Mouse (Mus musculus) CD4-positive, CD25-positive, alpha-beta regulatory T cell, adult 9 weeks (primary cell): ENCODE results near the gene Ptcra. TPM values are rescaled to one million over a fixed set of nuclear protein-coding genes. Genes with fewer than 3 reads are reported as not detected.

Experiments used
- polyA plus RNA-seq: library from polyadenylated mRNA; unstranded; fragments of 100-300 nt; shearing (Covaris generic); gene quantifications from one replicate; pipeline ENCODE4 v1.2.1, GENCODE M21; 2017

Gene Ptcra
- not detected for polyA plus RNA-seq

GRCm38 (mm10) chr17:46763544-46763943 is at the start of gene Ptcra:
Ptcra (minus strand) TSS chr17:46763712.

GRCm38 (mm10) chr17:46782341-46783221 is 19.1 kb upstream of the Ptcra start, which contains the start of gene Rpl7l1:
Rpl7l1 (minus strand) TSS chr17:46782672.

GRCm38 (mm10) chr17:46772404-46773277 is 9.1 kb upstream of the Ptcra start, which contains the start of gene 2310039H08Rik:
2310039H08Rik (plus strand) TSS chr17:46772635.

DNA sequence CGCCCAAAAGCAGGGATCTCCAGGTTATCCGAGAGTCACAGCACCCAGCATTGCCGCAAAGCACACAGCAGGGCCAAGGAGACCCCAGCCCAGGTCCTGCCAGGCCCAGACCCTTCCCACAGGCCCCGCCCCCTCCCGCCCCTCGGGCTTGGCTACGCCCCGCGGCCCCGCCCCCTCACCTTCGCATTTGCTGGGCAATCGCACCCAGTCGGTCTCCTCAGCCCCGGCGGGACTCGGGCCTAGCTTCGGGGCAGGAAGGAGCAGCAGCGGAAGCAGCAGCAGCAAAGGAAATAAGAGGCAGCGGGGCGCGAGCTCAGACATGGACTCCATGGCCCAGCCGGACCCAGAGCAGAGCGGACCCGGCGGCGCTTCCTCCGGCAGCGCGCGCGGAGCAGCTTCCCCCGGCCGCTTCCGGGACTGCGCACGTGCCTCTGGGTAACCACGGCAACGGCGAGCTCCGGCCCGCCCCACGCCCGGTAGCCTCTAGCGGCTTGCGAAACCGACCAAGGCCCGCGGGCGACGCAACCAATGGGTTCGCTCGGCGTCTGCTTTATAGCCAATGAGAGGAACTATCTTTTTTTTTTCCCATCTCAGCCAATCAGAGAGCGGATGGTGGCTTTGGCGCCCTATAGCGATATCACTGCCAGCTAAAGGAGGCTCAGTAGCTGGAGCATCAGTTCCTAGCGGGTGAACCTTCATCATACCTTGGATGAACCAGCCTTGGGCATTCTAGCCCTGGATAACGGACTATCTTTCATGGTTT is 11.5 kb downstream of the Ptcra start, which contains the start of gene Cnpy3:
Cnpy3 (minus strand) TSS at position 421 of the 763 bp plus-strand sequence.

DNA sequence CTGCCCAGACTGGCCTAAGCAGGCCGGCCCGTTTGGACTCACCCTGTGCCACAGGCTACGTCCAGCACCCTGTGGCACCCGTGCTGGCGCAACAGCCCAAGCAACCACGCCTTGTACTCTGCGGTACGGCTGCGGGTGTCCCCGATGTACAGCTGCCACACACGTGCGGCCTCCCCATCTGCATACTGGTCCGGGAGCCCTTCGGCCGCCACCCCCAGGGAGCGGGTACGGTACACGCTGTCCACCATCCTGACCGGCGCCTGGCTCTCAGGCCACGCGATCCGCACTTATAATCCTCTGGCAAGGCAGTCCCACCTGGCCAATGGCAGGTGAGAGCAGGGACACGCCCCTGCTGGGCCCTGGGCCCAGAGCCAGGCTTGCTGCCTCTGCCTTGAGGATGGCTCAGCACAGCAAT is 34.6 kb downstream of the Ptcra start, which contains the start of gene Gnmt:
Gnmt (minus strand) TSS at position 265 of the 415 bp plus-strand sequence.

DNA sequence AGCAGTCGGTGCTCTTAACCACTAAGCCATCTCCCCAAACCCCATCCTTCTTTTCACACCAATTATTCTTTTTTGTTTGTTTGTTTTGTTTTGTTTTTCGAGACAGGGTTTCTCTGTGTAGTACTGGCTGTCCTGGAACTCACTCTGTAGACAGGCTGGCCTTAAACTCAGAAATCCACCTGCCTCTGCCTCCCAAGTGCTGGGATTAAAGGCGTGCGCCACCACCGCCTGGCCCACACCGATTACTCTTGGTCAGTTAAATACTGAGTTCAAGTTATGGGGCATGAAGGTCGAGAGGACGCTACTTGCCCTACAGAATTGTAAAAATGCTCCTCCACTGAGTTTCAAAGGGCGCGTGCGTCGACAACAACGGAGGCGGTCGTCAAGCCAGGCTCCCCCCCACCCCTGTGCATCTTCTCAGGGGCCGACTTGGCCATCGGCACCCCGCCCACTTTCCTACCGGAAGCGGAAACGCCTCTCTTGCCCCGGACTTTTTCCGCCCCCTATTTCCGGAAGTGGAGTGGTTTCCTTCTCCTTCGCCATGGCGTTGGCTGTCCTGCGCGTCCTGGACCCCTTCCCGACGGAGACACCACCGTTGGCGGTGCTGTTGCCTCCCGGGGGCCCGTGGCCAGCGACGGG is 52.4 kb downstream of the Ptcra start, which contains the start of gene Pex6:
Pex6 (plus strand) TSS at position 505 of the 639 bp plus-strand sequence.

Other genes with a start within 250 kb of the Ptcra start
- 10.7 TPM for gene Cul9, start 217.3 kb downstream of the Ptcra start, polyA plus RNA-seq
- gene Srf, start 207.5 kb downstream of the Ptcra start, polyA plus RNA-seq, result 2.2 TPM
- not detected for gene Ptk7, start 134.2 kb downstream of the Ptcra start, polyA plus RNA-seq
- 28.2 TPM for gene Klc4, start 117.7 kb downstream of the Ptcra start, polyA plus RNA-seq
- gene Mrpl2, start 117.5 kb downstream of the Ptcra start, polyA plus RNA-seq, result 81.5 TPM
- 10.1 TPM for gene Cul7, start 113.4 kb downstream of the Ptcra start, polyA plus RNA-seq
- 79.3 TPM for gene Rrp36, start 89.4 kb downstream of the Ptcra start, polyA plus RNA-seq
- 182 TPM for gene Mea1, start 84.9 kb downstream of the Ptcra start, polyA plus RNA-seq
- gene Klhdc3, start 82.8 kb downstream of the Ptcra start, polyA plus RNA-seq, result 91.9 TPM
- 51.8 TPM for gene Ppp2r5d, start 58.6 kb downstream of the Ptcra start, polyA plus RNA-seq
- gene Pex6, start 52.2 kb downstream of the Ptcra start, polyA plus RNA-seq, result 2.9 TPM
- 0.61 TPM for gene Gnmt, start 34.5 kb downstream of the Ptcra start, polyA plus RNA-seq
- 58.4 TPM for gene Cnpy3, start 11.5 kb downstream of the Ptcra start, polyA plus RNA-seq
- gene 2310039H08Rik, start 8.9 kb upstream of the Ptcra start, polyA plus RNA-seq, result 38.6 TPM
- gene Rpl7l1, start 19.0 kb upstream of the Ptcra start, polyA plus RNA-seq, result 181 TPM
- gene Bicral, start 94.8 kb upstream of the Ptcra start, polyA plus RNA-seq, result 16.8 TPM
- 10.0 TPM for gene Tbcc, start 127.0 kb upstream of the Ptcra start, polyA plus RNA-seq
- not detected for gene Prph2, start 146.7 kb upstream of the Ptcra start, polyA plus RNA-seq
- 16.1 TPM for gene Ubr2, start 246.8 kb upstream of the Ptcra start, polyA plus RNA-seq